Mouse (Mus musculus) cerebellum, adult 2 months (tissue): ENCODE data around the gene Ugt1a6b. TPM values are rescaled to one million over a fixed set of nuclear protein-coding genes. Genes with fewer than 3 reads are reported as not detected.

Source experiments
- DNase-seq, 2 experiments: peaks; one replicate each; pipeline ENCODE4 v3.0.0; 2021
- H3K27ac ChIP-seq: fragments of 200-500 bp; 2 replicates; pipeline ENCODE4 v1.5.1; 2012; ENCODE audit warnings: low read length, control low read depth, inconsistent platforms; ENCODE audit not compliant: insufficient read depth
- H3K27me3 ChIP-seq: fragments of 200-500 bp; 2 replicates; pipeline ENCODE4 v1.6.1; 2012; ENCODE audit warnings: inconsistent platforms, mild to moderate bottlenecking, low read length, moderate library complexity; ENCODE audit not compliant: control insufficient read depth, insufficient read depth
- H3K4me1 ChIP-seq: fragments of 200-500 bp; 2 replicates; pipeline ENCODE4 v1.6.1; 2011; ENCODE audit warnings: low read length; ENCODE audit not compliant: control insufficient read depth, insufficient read depth
- H3K4me3 ChIP-seq: fragments of 200-500 bp; replicated peaks from 2 replicates; pipeline ENCODE3; 2011; ENCODE audit warnings: mild to moderate bottlenecking, low read depth, low read length, control low read depth; ENCODE audit not compliant: insufficient read depth
- CTCF ChIP-seq: fragments of 200-500 bp; IDR thresholded peaks from 2 replicates; pipeline ENCODE4 v1.5.1; 2011; ENCODE audit warnings: low read depth, mild to moderate bottlenecking, control low read depth, low read length, moderate library complexity, borderline replicate concordance; ENCODE audit not compliant: insufficient read depth
- POLR2A ChIP-seq: fragments of 200-500 bp; IDR thresholded peaks from 2 replicates; pipeline ENCODE4 v1.6.1; 2011; ENCODE audit warnings: low read length, control low read depth, borderline replicate concordance; ENCODE audit not compliant: insufficient read depth
- WGBS: fragments of 180-500 bp; shearing (Covaris S2); methylation state at CpG from one replicate; pipeline ENCODE4 v1.1.7; 2018; 5-methylcytosine and 5-hydroxymethylcytosine counted together
- polyA plus RNA-seq: library from polyadenylated mRNA; depleted of rRNA; stranded (reverse); fragments of >200 nt; gene quantifications from 2 replicates; pipeline ENCODE4 v1.2.3, GENCODE M21; 2012

Ugt1a6b gene
- polyA plus RNA-seq, 1 experiment = not detected

DNA sequence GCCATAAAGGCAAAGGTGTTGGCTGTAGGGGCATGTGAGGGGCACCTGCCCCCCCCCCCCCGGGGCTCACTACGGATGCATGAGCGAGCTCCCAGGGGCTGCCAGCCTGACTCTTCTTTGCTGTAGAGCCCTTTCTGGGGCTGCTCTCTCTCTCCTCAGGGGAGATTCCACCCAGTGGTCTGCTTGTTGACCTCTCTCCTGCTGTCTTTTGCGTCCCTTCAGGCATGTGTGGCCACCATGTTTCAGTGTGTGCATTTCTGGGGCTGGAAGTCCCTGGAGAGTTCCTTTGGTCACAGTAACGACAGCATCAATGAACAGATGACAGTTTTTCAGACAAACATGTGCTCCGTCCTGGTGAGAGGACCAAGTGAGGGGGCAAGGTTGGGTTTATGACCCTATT lies 155.3 kb downstream of the Ugt1a6b start:
- H3K4me1 ChIP-seq = peaks cover 30% of the 10 kb centered on the region
- no peak for DNase-seq
- no peak overlapping the region for H3K4me3 ChIP-seq
- WGBS = 58% methylated on average over 6 of the region's 6 CpGs
- no peak overlapping the region for H3K27ac ChIP-seq
- TF ChIP-seq POLR2A = no peak
- no peak for TF ChIP-seq CTCF
- no peaks in the 10 kb centered on the region for H3K27me3 ChIP-seq

DNA sequence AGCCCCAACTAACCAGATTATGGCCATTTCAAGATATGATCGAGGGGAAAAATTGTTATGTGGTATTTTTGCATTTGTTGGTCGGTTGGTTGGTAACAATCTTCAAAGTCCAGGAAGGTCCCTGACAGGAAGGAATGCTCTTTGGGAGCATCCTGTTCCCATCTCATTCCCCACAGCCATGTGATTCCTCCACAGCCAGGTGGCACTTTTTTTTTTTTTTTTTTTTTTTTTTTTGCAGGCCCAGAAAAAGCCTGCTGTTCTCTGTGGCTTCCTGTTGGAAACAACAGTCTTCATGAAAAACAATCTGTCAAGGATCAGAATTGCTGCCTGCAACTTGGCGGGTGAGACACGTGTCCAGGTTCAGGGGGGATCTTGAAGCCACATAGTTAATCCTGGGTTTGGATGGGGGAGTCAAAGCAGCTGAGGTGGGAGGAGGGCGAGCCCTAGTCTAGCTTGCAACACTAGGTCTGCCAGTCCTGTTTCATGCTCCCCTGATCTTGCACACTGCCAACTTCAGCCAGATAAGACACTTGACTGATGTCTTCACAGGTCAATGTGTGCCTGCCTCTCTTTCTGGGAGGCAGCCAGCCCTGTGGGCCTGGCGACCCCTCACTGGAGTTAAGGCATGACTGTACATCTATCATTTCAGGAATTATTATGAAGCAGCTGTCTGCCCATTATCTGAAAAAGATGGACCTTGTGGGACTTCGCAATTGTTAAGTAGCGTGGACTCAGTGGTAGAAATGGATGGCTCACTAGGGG lies 156.0 kb downstream of the Ugt1a6b start:
- H3K27ac ChIP-seq = no peak overlapping the region
- WGBS = 53% methylated on average over 8 of the region's 8 CpGs
- TF ChIP-seq POLR2A = no peak
- no peak for TF ChIP-seq CTCF
- H3K4me1 ChIP-seq = peaks cover 30% of the 10 kb centered on the region
- H3K27me3 ChIP-seq = no peaks in the 10 kb centered on the region
- DNase-seq = no peak
- H3K4me3 ChIP-seq = no peak overlapping the region

GRCm38 (mm10) chr1:88259643-88260024 lies 156.6 kb downstream of the Ugt1a6b start:
- no peak for DNase-seq

GRCm38 (mm10) chr1:88260114-88260513 lies 157.1 kb downstream of the Ugt1a6b start:
- TF ChIP-seq POLR2A = no peak
- no peak for TF ChIP-seq CTCF
- WGBS = 72% methylated on average over 6 of the region's 6 CpGs
- no peak for DNase-seq
- Histone ChIP-seq H3K27me3 (no peaks in the 10 kb centered on the region), H3K27ac (no peak overlapping the region), H3K4me1 (peaks cover 26% of the 10 kb centered on the region), H3K4me3 (no peak overlapping the region)

More at GRCm38 (mm10) chr1:88259643-88260024, 156.6 kb downstream of the Ugt1a6b start:
- Histone ChIP-seq H3K4me3 (no peak overlapping the region), H3K4me1 (peaks cover 30% of the 10 kb centered on the region), H3K27ac (no peak overlapping the region), H3K27me3 (no peaks in the 10 kb centered on the region)
- TF ChIP-seq CTCF (no peak), POLR2A (no peak)
- 78% methylated on average over 4 of the region's 4 CpGs for WGBS

DNA sequence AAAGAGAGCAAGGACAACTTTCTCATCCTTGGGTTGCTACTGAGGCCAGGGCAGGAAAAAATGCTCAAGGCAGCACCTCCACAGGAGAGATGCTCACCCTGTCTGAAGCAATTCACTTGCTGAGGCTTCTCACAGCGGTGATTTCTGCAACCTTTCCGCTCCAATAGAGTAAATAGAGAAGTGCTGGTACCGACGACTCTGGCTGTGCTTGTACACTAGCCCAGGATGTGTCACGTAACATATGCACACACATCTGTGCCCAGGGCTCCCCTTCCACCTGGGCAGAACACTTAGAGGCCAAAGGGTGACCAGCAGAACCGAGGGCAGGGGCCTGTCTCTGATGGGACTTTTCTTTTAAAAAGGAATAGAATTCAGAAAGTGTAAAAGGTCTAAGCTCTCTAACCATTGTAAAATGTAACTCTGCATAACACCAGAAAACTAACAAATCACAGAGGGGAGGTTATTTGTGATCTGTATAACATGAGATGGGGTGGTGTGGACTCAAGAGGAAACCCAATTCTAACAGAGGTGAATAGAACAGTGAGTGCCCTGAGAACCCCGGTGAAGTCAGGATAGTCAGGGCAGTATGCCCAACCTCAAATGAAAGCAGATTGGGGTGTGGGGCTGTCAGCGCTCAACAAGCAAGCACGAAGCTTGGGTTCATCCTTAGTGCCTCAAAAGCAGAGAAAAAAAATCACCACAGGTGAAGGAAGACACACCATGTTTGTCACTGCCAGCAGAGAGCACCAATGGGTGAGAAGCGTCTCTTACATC lies 157.7 kb downstream of the Ugt1a6b start:
- Histone ChIP-seq H3K4me3 (no peak overlapping the region), H3K27ac (no peak overlapping the region), H3K4me1 (peaks cover 19% of the 10 kb centered on the region), H3K27me3 (no peaks in the 10 kb centered on the region)
- WGBS = 63% methylated on average over 10 of the region's 10 CpGs
- DNase-seq = no peak
- TF ChIP-seq POLR2A (no peak), CTCF (no peak)

GRCm38 (mm10) chr1:88261706-88262105 lies 158.7 kb downstream of the Ugt1a6b start:
- Histone ChIP-seq H3K4me3 (no peak overlapping the region), H3K4me1 (peaks cover 12% of the 10 kb centered on the region), H3K27me3 (no peaks in the 10 kb centered on the region), H3K27ac (no peak overlapping the region)
- WGBS = 88% methylated on average over 7 of the region's 7 CpGs
- no peak for DNase-seq
- TF ChIP-seq POLR2A (no peak), CTCF (no peak)

GRCm38 (mm10) chr1:88262255-88262654 lies 159.2 kb downstream of the Ugt1a6b start:
- no peak for DNase-seq
- H3K4me1 ChIP-seq = peaks cover 12% of the 10 kb centered on the region
- H3K27ac ChIP-seq = no peak overlapping the region
- no peak overlapping the region for H3K4me3 ChIP-seq
- TF ChIP-seq POLR2A = no peak
- TF ChIP-seq CTCF = no peak
- 86% methylated on average over 4 of the region's 4 CpGs for WGBS
- H3K27me3 ChIP-seq = no peaks in the 10 kb centered on the region

DNA sequence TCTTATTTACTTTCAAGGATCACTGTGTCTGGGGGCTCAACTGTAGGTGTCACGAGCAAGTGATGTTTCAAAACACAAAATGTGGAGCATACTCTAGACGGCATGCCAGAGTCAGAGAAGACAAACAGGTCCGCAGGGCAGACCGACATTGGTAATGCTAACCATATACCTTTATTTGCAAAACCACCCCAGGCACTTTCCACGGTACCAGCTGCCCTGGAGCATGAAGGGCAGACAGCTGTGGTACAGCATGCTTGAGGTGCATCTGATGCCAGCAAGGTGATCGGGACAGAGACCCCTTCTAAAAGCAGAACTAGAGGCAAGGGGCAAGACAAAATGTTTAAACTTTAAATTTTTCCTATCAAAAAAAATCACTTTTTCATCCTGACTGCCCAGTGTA lies 159.9 kb downstream of the Ugt1a6b start:
- Histone ChIP-seq H3K4me1 (peaks cover 12% of the 10 kb centered on the region), H3K27ac (no peak overlapping the region), H3K4me3 (no peak overlapping the region), H3K27me3 (no peaks in the 10 kb centered on the region)
- TF ChIP-seq POLR2A (no peak), CTCF (no peak)
- 78% methylated on average over 6 of the region's 6 CpGs for WGBS
- DNase-seq = no peak
